Mouse (Mus musculus) kidney, adult 2 months (tissue): ENCODE measurements at regions not wholly inside any gene's neighbourhood (a gene's known extent, or its start where the extent isn't known, plus 50 kb on each side); places are given as distances from the start of the nearest gene placed in this dataset.

Experiments used
- CTCF ChIP-seq: fragments of 200-500 bp; conservative IDR thresholded peaks from 2 replicates; pipeline ENCODE4 v1.5.1; 2011; ENCODE audit warnings: low read depth, mild to moderate bottlenecking, control low read depth, low read length, moderate library complexity, mixed read lengths; ENCODE audit not compliant: insufficient read depth, insufficient read length
- POLR2A ChIP-seq: fragments of 200-500 bp; IDR thresholded peaks from one replicate; pipeline ENCODE4 v1.6.1; 2011; ENCODE audit warnings: low read depth, low read length, control low read depth

- TF ChIP-seq CTCF = no peak
- no peak for TF ChIP-seq POLR2A
Measured at GRCm38 (mm10) chr13:44622661-44623355, 106.5 kb upstream of the Jarid2 start.
